Mouse (Mus musculus): ENCODE measurements around the gene Nedd9. TPM values are rescaled to one million over a fixed set of nuclear protein-coding genes. Genes with fewer than 3 reads are reported as not detected.
A peak's percentile ranks its signal among the peaks of the same experiment; 100 is the strongest.

Nedd9 gene
- polyA plus RNA-seq, 1 experiment from 2014 or later: 65.3 TPM

DNA sequence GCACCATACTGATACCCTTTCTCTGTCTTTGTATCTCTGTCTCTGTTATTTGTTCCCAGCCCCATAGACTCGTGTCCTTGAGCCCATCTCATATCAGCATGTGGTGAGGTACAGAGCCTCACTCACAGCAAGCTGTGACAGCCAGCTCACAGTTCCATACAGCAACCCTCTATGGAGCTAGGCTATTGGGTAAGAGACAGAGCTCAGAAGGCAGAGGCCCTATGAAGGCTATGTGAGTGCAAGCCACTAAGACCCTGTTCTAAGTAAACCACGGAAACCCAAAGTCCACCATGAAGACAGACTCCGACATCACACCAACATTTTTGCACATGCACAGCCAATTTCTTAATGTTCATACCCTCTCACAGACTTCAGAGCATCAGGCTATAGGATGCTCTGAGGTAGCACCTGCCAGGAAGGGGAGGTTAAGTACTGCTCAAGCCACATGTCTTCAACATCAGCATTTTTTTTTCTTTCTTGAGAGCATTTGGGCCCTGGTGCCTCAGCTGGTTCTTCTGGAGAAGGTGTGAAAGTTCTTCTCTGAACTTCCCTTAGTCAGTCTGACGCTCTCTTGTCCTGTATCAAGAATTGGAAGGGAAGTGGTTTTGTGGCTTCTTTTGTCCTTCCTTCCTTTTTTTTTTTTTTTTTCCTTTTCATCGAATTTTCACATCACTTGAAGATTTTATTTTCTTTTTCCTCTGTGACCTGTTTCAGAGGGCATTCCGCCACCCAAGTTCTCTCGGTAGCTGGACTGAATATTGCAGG is 105.9 kb downstream of the Nedd9 start:
- ATAC-seq (ENCODE audit: insufficient read depth, low FRiP score, low TSS enrichment) (no peak), DNase-seq (ENCODE audit: low spot score) (no peak)
- H3K4me1 ChIP-seq (ENCODE audit: control insufficient read depth, insufficient read depth, low read length): peaks cover 10% of the 10 kb centered on the region
- no peak overlapping the region for H3K4me2 ChIP-seq (ENCODE audit: low read depth)
- H3K9me3 ChIP-seq (ENCODE audit: control insufficient read depth, low read length): no peaks in the 10 kb centered on the region
- no peak overlapping the region for H3K27ac ChIP-seq (ENCODE audit: low read depth, low read length)
- no peaks in the 10 kb centered on the region for H3K36me3 ChIP-seq (ENCODE audit: control insufficient read depth, insufficient read depth, low read length)
- H3K9ac ChIP-seq (ENCODE audit: low read length): no peak overlapping the region
- no peaks in the 10 kb centered on the region for H3K27me3 ChIP-seq (ENCODE audit: control insufficient read depth, insufficient read depth, low read length)
- H3K4me3 ChIP-seq (ENCODE audit: low read depth, low read length): no peak overlapping the region
- 79% methylated on average over 7 of the region's 7 CpGs for WGBS

DNA sequence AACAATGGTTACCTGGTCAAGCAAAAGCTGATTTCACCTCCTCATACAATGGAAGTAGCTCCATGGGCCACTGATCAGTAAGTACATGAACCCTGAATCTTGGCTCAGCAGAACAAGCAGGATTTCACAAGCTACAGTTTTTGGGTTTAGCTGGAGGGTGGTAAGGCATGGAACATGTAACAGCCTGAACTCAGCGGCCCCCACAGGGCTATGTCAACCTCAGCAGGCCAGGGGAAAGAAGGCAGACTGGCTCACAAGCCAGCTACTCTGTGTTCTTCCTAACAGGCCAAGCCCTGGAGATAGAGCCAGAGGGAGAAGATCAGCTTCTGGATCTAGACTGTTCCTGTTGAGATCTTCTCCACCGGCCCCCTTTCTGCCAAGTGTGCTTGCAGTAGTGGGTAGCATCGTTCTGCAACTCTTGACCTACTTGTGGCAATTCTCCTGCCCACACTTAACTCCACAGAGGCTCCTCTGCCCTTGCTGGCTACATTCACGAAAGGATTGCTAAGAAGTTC is 107.2 kb downstream of the Nedd9 start:
- ATAC-seq (ENCODE audit: insufficient read depth, low FRiP score, low TSS enrichment): no peak
- Histone ChIP-seq H3K27me3 (ENCODE audit: control insufficient read depth, insufficient read depth, low read length) (no peaks in the 10 kb centered on the region), H3K4me2 (ENCODE audit: low read depth) (no peak overlapping the region), H3K9me3 (ENCODE audit: control insufficient read depth, low read length) (no peaks in the 10 kb centered on the region), H3K9ac (ENCODE audit: low read length) (no peak overlapping the region), H3K4me1 (ENCODE audit: control insufficient read depth, insufficient read depth, low read length) (peaks cover 15% of the 10 kb centered on the region), H3K36me3 (ENCODE audit: control insufficient read depth, insufficient read depth, low read length) (no peaks in the 10 kb centered on the region), H3K27ac (ENCODE audit: low read depth, low read length) (no peak overlapping the region), H3K4me3 (ENCODE audit: low read depth, low read length) (no peak overlapping the region)
- WGBS: 91% methylated on average over 4 of the region's 4 CpGs
- DNase-seq (ENCODE audit: low spot score): no peak

DNA sequence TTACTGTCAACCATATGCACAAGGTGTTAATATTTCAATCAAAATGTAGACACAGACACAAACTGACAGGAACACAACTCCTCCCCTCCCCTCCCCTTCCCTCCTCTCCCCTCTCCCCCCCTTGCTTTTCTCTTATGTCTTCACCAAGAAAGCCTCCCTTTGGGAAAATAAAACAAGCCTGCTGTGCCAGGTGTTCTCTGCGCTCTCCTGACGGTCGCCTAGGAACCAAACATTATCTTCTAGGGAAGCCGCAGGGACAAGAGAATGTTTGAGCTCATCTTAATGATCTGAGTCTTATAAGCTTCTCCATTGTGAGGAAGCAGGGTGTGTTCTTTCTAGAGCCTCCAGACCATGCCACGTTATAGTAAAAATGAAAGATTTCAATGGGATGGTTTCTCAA is 108.7 kb downstream of the Nedd9 start:
- ATAC-seq (ENCODE audit: insufficient read depth, low FRiP score, low TSS enrichment) (no peak), DNase-seq (ENCODE audit: low spot score) (no peak)
- Histone ChIP-seq H3K9me3 (ENCODE audit: control insufficient read depth, low read length) (no peaks in the 10 kb centered on the region), H3K4me3 (ENCODE audit: low read depth, low read length) (no peak overlapping the region), H3K27ac (ENCODE audit: low read depth, low read length) (no peak overlapping the region), H3K4me2 (ENCODE audit: low read depth) (no peak overlapping the region), H3K36me3 (ENCODE audit: control insufficient read depth, insufficient read depth, low read length) (no peaks in the 10 kb centered on the region), H3K9ac (ENCODE audit: low read length) (no peak overlapping the region), H3K4me1 (ENCODE audit: control insufficient read depth, insufficient read depth, low read length) (peaks cover 15% of the 10 kb centered on the region), H3K27me3 (ENCODE audit: control insufficient read depth, insufficient read depth, low read length) (no peaks in the 10 kb centered on the region)
- 26% methylated on average over 5 of the region's 5 CpGs for WGBS

DNA sequence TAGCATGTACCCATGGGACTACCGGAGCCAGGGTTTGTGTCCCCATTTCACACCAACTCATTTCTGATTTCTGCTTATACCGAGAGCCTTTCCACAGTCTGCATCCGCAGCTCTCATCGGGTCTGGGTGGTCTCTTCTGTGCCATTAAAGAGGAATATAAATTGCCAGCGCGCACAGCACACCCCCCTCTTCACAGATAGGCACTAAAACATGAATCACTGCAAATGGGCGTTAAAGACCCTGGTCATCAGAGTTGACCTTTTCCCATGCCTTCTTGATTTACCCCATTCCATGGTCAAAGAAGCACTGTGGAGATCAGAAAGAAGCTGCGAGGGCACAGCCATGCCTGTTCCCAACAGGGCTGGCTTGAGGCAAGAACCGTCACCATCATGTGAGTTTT is 109.3 kb downstream of the Nedd9 start:
- Histone ChIP-seq H3K27ac (ENCODE audit: low read depth, low read length) (no peak overlapping the region), H3K4me3 (ENCODE audit: low read depth, low read length) (no peak overlapping the region), H3K9ac (ENCODE audit: low read length) (no peak overlapping the region), H3K9me3 (ENCODE audit: control insufficient read depth, low read length) (no peaks in the 10 kb centered on the region), H3K36me3 (ENCODE audit: control insufficient read depth, insufficient read depth, low read length) (no peaks in the 10 kb centered on the region), H3K4me1 (ENCODE audit: control insufficient read depth, insufficient read depth, low read length) (peaks cover 15% of the 10 kb centered on the region), H3K4me2 (ENCODE audit: low read depth) (no peak overlapping the region), H3K27me3 (ENCODE audit: control insufficient read depth, insufficient read depth, low read length) (no peaks in the 10 kb centered on the region)
- 22% methylated on average over 9 of the region's 9 CpGs for WGBS
- DNase-seq (ENCODE audit: low spot score) (peak; percentile 34), ATAC-seq (ENCODE audit: insufficient read depth, low FRiP score, low TSS enrichment) (no peak)

- H3K4me1 ChIP-seq (ENCODE audit: control insufficient read depth, insufficient read depth, low read length): peaks cover 15% of the 10 kb centered on the region
- no peak overlapping the region for H3K4me2 ChIP-seq (ENCODE audit: low read depth)
- H3K4me3 ChIP-seq (ENCODE audit: low read depth, low read length): no peak overlapping the region
- no peak for ATAC-seq (ENCODE audit: insufficient read depth, low FRiP score, low TSS enrichment)
- H3K9me3 ChIP-seq (ENCODE audit: control insufficient read depth, low read length): no peaks in the 10 kb centered on the region
- H3K27ac ChIP-seq (ENCODE audit: low read depth, low read length): peak overlapping the region; percentile 51; the same call in 1 of the 2 replicates
- no peak for DNase-seq (ENCODE audit: low spot score)
- no peaks in the 10 kb centered on the region for H3K27me3 ChIP-seq (ENCODE audit: control insufficient read depth, insufficient read depth, low read length)
- H3K36me3 ChIP-seq (ENCODE audit: control insufficient read depth, insufficient read depth, low read length): no peaks in the 10 kb centered on the region
- H3K9ac ChIP-seq (ENCODE audit: low read length): no peak overlapping the region
- 12% methylated on average over 2 of the region's 2 CpGs for WGBS
Observed at GRCm38 (mm10) chr13:41377011-41377431, 110.1 kb downstream of the Nedd9 start.

- H3K4me1 ChIP-seq (ENCODE audit: control insufficient read depth, insufficient read depth, low read length): peaks cover 15% of the 10 kb centered on the region
- H3K36me3 ChIP-seq (ENCODE audit: control insufficient read depth, insufficient read depth, low read length): no peaks in the 10 kb centered on the region
- no peak overlapping the region for H3K4me3 ChIP-seq (ENCODE audit: low read depth, low read length)
- H3K27ac ChIP-seq (ENCODE audit: low read depth, low read length): no peak overlapping the region
- H3K27me3 ChIP-seq (ENCODE audit: control insufficient read depth, insufficient read depth, low read length): no peaks in the 10 kb centered on the region
- DNase-seq (ENCODE audit: low spot score): no peak
- H3K9me3 ChIP-seq (ENCODE audit: control insufficient read depth, low read length): no peaks in the 10 kb centered on the region
- no peak overlapping the region for H3K4me2 ChIP-seq (ENCODE audit: low read depth)
- no peak for ATAC-seq (ENCODE audit: insufficient read depth, low FRiP score, low TSS enrichment)
- 49% methylated on average over 4 of the region's 4 CpGs for WGBS
- H3K9ac ChIP-seq (ENCODE audit: low read length): no peak overlapping the region
Observed at GRCm38 (mm10) chr13:41376111-41376510, 111.1 kb downstream of the Nedd9 start.

DNA sequence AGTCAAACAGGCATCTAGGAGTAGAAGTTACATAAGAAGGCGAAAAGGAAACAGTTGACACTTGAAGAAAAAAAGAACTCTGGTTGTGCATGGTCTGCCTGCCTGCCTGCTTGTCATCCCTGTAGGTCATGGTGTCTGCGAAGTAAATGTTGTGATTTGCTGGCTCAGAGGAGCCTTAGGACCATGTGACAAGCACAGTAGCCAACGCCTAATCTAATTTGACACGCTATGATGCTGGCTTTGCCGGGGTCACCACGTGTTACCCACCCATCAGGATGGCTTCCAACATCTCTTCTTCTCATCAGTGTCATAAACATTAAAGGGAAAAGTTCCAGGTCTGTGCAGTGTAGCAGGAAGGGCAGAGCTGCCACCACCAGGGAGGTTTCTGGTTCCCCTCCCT is 111.5 kb downstream of the Nedd9 start:
- Histone ChIP-seq H3K9ac (ENCODE audit: low read length) (no peak overlapping the region), H3K27me3 (ENCODE audit: control insufficient read depth, insufficient read depth, low read length) (no peaks in the 10 kb centered on the region), H3K4me2 (ENCODE audit: low read depth) (no peak overlapping the region), H3K9me3 (ENCODE audit: control insufficient read depth, low read length) (no peaks in the 10 kb centered on the region), H3K4me1 (ENCODE audit: control insufficient read depth, insufficient read depth, low read length) (peaks cover 15% of the 10 kb centered on the region), H3K36me3 (ENCODE audit: control insufficient read depth, insufficient read depth, low read length) (no peaks in the 10 kb centered on the region), H3K27ac (ENCODE audit: low read depth, low read length) (no peak overlapping the region), H3K4me3 (ENCODE audit: low read depth, low read length) (no peak overlapping the region)
- ATAC-seq (ENCODE audit: insufficient read depth, low FRiP score, low TSS enrichment) (peak; percentile 53; the same call in 1 of the 2 replicates), DNase-seq (ENCODE audit: low spot score) (no peak)
- WGBS: 39% methylated on average over 6 of the region's 6 CpGs

- no peaks in the 10 kb centered on the region for H3K9me3 ChIP-seq (ENCODE audit: control insufficient read depth, low read length)
- DNase-seq (ENCODE audit: low spot score) (no peak), ATAC-seq (ENCODE audit: insufficient read depth, low FRiP score, low TSS enrichment) (no peak)
- no peaks in the 10 kb centered on the region for H3K27me3 ChIP-seq (ENCODE audit: control insufficient read depth, insufficient read depth, low read length)
- no peak overlapping the region for H3K9ac ChIP-seq (ENCODE audit: low read length)
- H3K4me1 ChIP-seq (ENCODE audit: control insufficient read depth, insufficient read depth, low read length): peaks cover 15% of the 10 kb centered on the region
- no peak overlapping the region for H3K4me3 ChIP-seq (ENCODE audit: low read depth, low read length)
- H3K4me2 ChIP-seq (ENCODE audit: low read depth): no peak overlapping the region
- 85% methylated on average over 1 of the region's 1 CpGs for WGBS
- no peaks in the 10 kb centered on the region for H3K36me3 ChIP-seq (ENCODE audit: control insufficient read depth, insufficient read depth, low read length)
- no peak overlapping the region for H3K27ac ChIP-seq (ENCODE audit: low read depth, low read length)
Observed at GRCm38 (mm10) chr13:41374886-41375285, 112.3 kb downstream of the Nedd9 start.
